Mouse (Mus musculus): ENCODE results near the gene Mum1. TPM values are rescaled to one million over a fixed set of nuclear protein-coding genes. Genes with fewer than 3 reads are reported as not detected.

The Mum1 gene
- total and polyA plus RNA-seq, 2 experiments from 2014 or later, result 45.8 to 49.3 TPM

DNA sequence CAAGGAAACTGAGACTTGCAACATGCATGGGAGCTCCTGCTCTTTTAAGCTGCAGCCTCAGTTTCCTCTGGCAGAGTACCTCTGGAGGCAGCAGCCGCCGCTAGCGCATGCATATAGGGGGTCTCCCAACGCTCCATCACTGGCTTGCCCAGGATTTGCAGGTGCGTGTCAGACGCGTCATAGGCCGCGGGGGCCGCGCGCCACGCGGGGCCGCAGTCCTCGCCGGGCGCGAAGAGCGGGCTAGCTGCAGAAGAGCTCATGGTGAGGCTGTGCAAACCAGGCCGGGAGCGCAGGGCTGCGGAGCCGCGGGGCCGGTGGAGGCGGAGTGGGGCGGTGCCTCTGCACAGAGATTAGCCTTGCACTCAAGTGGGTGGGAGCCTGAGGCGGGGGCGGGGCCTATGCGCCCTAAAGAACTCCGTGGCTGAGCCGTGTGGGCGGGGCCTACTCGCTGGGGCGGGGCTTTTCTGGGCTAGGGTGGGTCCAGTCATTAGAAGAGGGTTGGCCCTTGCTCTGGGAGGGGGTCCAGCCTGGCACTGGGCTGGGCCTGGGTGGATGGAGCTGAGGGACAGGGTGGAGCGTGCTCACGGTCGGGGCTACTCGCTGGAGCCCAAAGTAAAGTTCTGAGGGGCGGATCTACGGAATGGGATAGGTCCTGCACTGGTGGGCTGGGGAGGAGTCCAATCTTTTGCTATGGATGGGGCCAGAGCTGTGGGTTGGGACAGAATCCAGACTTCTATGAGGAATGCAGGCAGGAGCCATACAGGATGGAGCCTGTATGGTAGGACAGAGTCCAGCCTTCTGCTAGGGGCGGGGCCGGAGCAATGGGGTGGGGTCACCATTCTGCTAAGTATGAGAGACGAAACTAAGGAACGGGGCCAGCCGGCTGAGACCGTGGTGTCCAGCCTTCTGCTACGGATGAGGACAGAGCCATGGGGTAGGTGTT, 34.7 kb downstream of the Mum1 start, which contains the start of the genes Gamt and Dazap1:
Gene Gamt, minus strand, starts transcription at position 371 of the 943 bp plus-strand sequence.
Gene Dazap1, plus strand, starts transcription at position 845 of the 943 bp plus-strand sequence.
- peak; percentile 83 for ATAC-seq

DNA sequence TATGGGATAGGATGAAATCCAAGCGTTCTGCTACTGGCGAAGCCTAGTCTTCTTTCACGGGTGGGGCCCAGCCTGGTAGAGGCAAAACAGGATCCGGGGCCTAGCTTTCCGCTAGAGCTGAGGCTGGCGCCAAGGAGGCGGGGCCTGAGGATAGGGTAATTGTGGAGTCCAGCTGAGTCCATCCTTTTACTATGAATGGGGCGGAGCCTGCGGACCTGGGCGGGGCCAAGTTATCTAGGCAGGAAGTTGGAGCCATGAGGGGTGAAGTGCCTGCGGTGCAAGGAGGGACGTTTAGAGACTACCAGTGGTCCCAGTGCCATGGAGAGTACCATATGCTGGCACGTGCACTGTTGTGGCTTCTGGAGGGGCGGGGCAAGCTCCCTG, 35.3 kb downstream of the Mum1 start:
- H3K9ac ChIP-seq (replicated peaks; ENCODE audit: low read length), result peak overlapping the region; percentile 57
- H3K36me3 ChIP-seq (ENCODE audit: insufficient read depth, low read length), result peaks cover 16% of the 10 kb centered on the region; the same call in 1 of the 2 replicates
- H3K27ac ChIP-seq, result peak overlapping the region; percentile 90
- H3K4me1 ChIP-seq (ENCODE audit: insufficient read depth, low read length), result peaks cover 29% of the 10 kb centered on the region
- ATAC-seq, result peak; percentile 61
- WGBS, result 2% methylated on average over 14 of the region's 14 CpGs
- TF ChIP-seq CTCF (IDR thresholded peaks at IDR 0.05; ENCODE audit: low read depth), result no peak
- peak overlapping the region; percentile 82 for H3K4me2 ChIP-seq (ENCODE audit: low read depth, low read length)
- DNase-seq (ENCODE audit: low spot score), result peak; percentile 92
- no peaks in the 10 kb centered on the region for H3K27me3 ChIP-seq (ENCODE audit: insufficient read depth, low read length)
- peak overlapping the region; percentile 45 for H3K4me3 ChIP-seq (ENCODE audit: low read length)
- H3K9me3 ChIP-seq (ENCODE audit: low read length), result no peaks in the 10 kb centered on the region

More for the DNA sequence above, 34.7 kb downstream of the Mum1 start, which contains the start of the genes Gamt and Dazap1:
- peak within 1 kb of the TSS; percentile 57 for H3K9ac ChIP-seq (replicated peaks; ENCODE audit: low read length)
- peaks cover 22% of the 10 kb centered on the region for H3K36me3 ChIP-seq (ENCODE audit: insufficient read depth, low read length)
- H3K27ac ChIP-seq, result peak within 1 kb of the TSS; percentile 90
- H3K27me3 ChIP-seq (ENCODE audit: insufficient read depth, low read length), result no peaks in the 10 kb centered on the region
- DNase-seq (ENCODE audit: low spot score), result peak; percentile 95
- H3K9me3 ChIP-seq (ENCODE audit: low read length), result no peaks in the 10 kb centered on the region
- 1% methylated on average over 48 of the region's 49 CpGs for WGBS
- no peak for TF ChIP-seq CTCF (IDR thresholded peaks at IDR 0.05; ENCODE audit: low read depth)
- peak within 1 kb of the TSS; percentile 82 for H3K4me2 ChIP-seq (ENCODE audit: low read depth, low read length)
- peaks cover 27% of the 10 kb centered on the region for H3K4me1 ChIP-seq (ENCODE audit: insufficient read depth, low read length)
- peak within 1 kb of the TSS; percentile 45 for H3K4me3 ChIP-seq (ENCODE audit: low read length)

DNA sequence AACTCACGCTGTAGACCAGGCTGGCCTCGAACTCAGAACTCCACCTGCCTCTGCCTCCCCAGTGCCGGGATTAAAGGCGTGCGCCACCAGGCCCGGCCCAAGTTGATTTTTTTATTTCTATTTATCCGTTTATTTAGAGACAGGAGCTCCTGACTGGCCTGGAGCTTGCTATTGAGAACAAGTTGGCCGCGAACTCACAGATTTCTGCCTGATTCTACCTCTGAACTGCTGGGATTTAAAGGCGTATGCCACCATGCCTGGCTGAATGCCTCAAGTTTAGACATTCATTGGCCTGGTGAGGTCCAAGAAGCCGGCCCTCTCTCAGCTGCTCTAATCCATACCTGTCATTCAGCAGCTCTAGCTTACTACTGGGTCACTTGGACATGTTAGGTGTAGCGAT, 35.9 kb downstream of the Mum1 start:
- Histone ChIP-seq H3K9me3 (ENCODE audit: low read length) (no peaks in the 10 kb centered on the region), H3K4me1 (ENCODE audit: insufficient read depth, low read length) (peaks cover 33% of the 10 kb centered on the region), H3K9ac (replicated peaks; ENCODE audit: low read length) (no peak overlapping the region), H3K36me3 (ENCODE audit: insufficient read depth, low read length) (peaks cover 11% of the 10 kb centered on the region; the same call in 1 of the 2 replicates), H3K27me3 (ENCODE audit: insufficient read depth, low read length) (no peaks in the 10 kb centered on the region), H3K4me3 (ENCODE audit: low read length) (no peak overlapping the region), H3K27ac (no peak overlapping the region; the same call in 1 of the 2 replicates), H3K4me2 (ENCODE audit: low read depth, low read length) (peak overlapping the region; percentile 82; the same call in 1 of the 2 replicates)
- no peak for TF ChIP-seq CTCF (IDR thresholded peaks at IDR 0.05; ENCODE audit: low read depth)
- 67% methylated on average over 12 of the region's 12 CpGs for WGBS
- no peak for ATAC-seq
- no peak for DNase-seq (ENCODE audit: low spot score)

DNA sequence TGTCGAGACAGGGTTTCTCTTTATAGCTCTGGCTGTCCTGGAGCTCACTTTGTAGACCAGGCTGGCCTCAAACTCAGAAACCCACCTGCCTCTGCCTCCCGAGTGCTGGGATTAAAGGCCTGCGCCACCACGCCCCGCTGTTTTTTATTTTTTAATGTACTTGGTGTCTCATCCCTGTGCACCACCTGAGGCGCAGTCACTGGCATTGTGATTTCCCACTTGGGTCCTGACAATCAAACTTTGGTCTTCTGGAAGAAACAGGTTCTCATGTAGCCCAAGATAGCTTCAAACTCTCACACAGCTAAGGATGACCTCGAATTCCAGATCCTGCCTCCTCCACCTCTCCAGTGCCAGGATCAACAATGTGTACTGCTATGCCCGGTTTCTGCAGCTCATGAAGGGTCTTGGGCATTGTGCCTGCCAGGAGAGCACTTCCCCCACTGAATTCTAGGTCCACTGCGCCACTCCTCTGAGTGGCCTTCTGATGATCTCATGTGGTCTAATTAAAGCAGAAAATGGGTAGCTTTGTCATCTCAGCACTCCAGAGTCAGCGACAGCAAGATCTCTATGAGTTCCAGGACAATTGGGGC, 36.6 kb downstream of the Mum1 start:
- Histone ChIP-seq H3K27ac (no peak overlapping the region), H3K4me3 (ENCODE audit: low read length) (no peak overlapping the region), H3K4me2 (ENCODE audit: low read depth, low read length) (no peak overlapping the region), H3K9me3 (ENCODE audit: low read length) (no peaks in the 10 kb centered on the region), H3K4me1 (ENCODE audit: insufficient read depth, low read length) (peaks cover 40% of the 10 kb centered on the region), H3K36me3 (ENCODE audit: insufficient read depth, low read length) (peaks cover 11% of the 10 kb centered on the region), H3K27me3 (ENCODE audit: insufficient read depth, low read length) (no peaks in the 10 kb centered on the region), H3K9ac (replicated peaks; ENCODE audit: low read length) (no peak overlapping the region)
- ATAC-seq, result no peak
- TF ChIP-seq CTCF (IDR thresholded peaks at IDR 0.05; ENCODE audit: low read depth), result no peak
- no peak for DNase-seq (ENCODE audit: low spot score)
- WGBS, result 94% methylated on average over 10 of the region's 10 CpGs

DNA sequence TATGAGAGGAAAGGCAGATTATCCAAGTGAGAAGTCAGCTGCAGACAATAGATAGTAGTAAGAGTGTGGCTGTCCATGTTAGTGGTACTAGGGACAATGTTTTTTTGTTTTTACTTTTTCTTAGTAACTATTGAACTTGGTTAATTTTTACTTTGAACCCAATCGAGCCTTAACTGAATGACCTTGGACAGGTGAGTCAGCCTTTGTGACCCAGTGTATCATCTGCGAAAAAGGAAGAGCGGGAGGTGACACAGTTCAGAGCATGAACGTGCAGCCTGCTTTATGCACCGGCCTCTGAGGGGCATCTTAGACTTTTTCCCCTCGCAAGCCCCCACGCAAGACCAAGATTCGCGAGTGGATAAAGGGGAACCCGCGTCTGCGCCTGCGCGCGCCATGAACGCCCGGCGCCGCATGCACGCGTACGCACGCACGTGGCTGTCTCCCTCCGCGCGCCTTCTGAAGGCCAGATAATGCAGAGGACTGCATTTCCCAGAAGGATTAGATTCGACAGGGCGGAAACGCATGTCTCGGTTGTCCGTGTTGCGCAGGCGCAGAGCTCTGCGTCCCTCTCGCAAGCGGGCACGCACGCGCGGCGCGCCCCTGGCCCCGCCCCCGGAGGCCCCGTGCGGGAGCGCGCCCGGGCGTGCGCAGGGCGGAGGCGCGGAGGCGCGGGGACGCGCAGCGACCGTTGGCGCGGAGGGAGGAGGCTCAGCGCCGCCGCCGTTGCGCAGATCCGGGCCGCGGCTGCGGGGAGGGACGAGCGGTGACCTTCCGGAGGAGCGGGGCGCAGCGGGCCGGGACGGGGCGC, 38.3 kb downstream of the Mum1 start:
- Histone ChIP-seq H3K36me3 (ENCODE audit: insufficient read depth, low read length) (peaks cover 5% of the 10 kb centered on the region; the same call in 1 of the 2 replicates), H3K9ac (replicated peaks; ENCODE audit: low read length) (peak overlapping the region; percentile 98), H3K4me3 (ENCODE audit: low read length) (peak overlapping the region; percentile 94), H3K27ac (peak overlapping the region; percentile 80), H3K4me2 (ENCODE audit: low read depth, low read length) (peak overlapping the region; percentile 72), H3K4me1 (ENCODE audit: insufficient read depth, low read length) (peaks cover 38% of the 10 kb centered on the region), H3K9me3 (ENCODE audit: low read length) (no peaks in the 10 kb centered on the region), H3K27me3 (ENCODE audit: insufficient read depth, low read length) (no peaks in the 10 kb centered on the region)
- TF ChIP-seq CTCF (IDR thresholded peaks at IDR 0.05; ENCODE audit: low read depth), result no peak
- DNase-seq (ENCODE audit: low spot score), result peak; percentile 100
- peak; percentile 79 for ATAC-seq
- WGBS, result 3% methylated on average over 62 of the region's 81 CpGs

DNA sequence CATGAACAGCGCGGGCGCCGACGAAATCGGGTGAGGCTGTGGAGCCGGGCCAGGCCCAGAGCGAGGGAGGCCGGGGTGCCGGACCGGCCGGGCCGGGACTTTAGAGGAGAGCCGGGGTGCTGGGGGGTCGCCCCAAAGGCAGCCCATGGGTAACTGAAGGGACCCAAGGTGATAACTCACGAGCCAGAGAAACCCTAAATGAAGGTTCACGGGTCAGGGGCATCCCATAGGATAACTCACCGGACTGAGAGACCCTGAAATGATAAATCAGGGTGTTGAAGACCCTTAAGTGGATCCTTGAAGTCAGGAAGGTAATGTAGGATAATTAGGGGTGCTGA, 38.9 kb downstream of the Mum1 start:
- H3K4me1 ChIP-seq (ENCODE audit: insufficient read depth, low read length), result peaks cover 32% of the 10 kb centered on the region
- DNase-seq (ENCODE audit: low spot score) (no peak), ATAC-seq (no peak)
- peak overlapping the region; percentile 80 for H3K27ac ChIP-seq
- TF ChIP-seq CTCF (IDR thresholded peaks at IDR 0.05; ENCODE audit: low read depth), result no peak
- peak overlapping the region; percentile 94 for H3K4me3 ChIP-seq (ENCODE audit: low read length)
- H3K4me2 ChIP-seq (ENCODE audit: low read depth, low read length), result peak overlapping the region; percentile 72
- H3K27me3 ChIP-seq (ENCODE audit: insufficient read depth, low read length), result no peaks in the 10 kb centered on the region
- WGBS, result 0% methylated on average over 18 of the region's 18 CpGs
- H3K9ac ChIP-seq (replicated peaks; ENCODE audit: low read length), result peak overlapping the region; percentile 98
- peaks cover 5% of the 10 kb centered on the region; the same call in 1 of the 2 replicates for H3K36me3 ChIP-seq (ENCODE audit: insufficient read depth, low read length)
- no peaks in the 10 kb centered on the region for H3K9me3 ChIP-seq (ENCODE audit: low read length)

Measured in hindbrain, postnatal 0 days (tissue).